Mouse (Mus musculus) gastrocnemius, adult 18-20 months (tissue): ENCODE measurements around the gene Adgrb2. TPM values are rescaled to one million over a fixed set of nuclear protein-coding genes. Genes with fewer than 3 reads are reported as not detected.

Experiments
- DNase-seq: peaks from one replicate; pipeline ENCODE4 v3.0.0; 2021; ENCODE audit warnings: low spot score
- total RNA-seq, 2 experiments: library from RNA; stranded (reverse); gene quantifications; 2 replicates each; pipeline ENCODE4 v1.2.3; 2021

Gene Adgrb2
- total RNA-seq, 2 experiments from 2014 or later = 0.21 to 2.5 TPM

GRCm38 (mm10) chr4:129985671-129986441, 1.2 kb downstream of the Adgrb2 start:
- no peak for DNase-seq

GRCm38 (mm10) chr4:129987825-129988504, 3.3 kb downstream of the Adgrb2 start:
- DNase-seq = no peak

GRCm38 (mm10) chr4:129989925-129990324, 5.3 kb downstream of the Adgrb2 start:
- DNase-seq = no peak

GRCm38 (mm10) chr4:129992720-129993119, 8.1 kb downstream of the Adgrb2 start:
- DNase-seq = no peak

- DNase-seq = no peak
Measured at GRCm38 (mm10) chr4:129993213-129993612, 8.5 kb downstream of the Adgrb2 start.

- DNase-seq = no peak
Measured at GRCm38 (mm10) chr4:129993944-129994695, 9.4 kb downstream of the Adgrb2 start.

- no peak for DNase-seq
Measured at GRCm38 (mm10) chr4:129994728-129995127, 10.1 kb downstream of the Adgrb2 start.

GRCm38 (mm10) chr4:129995255-129995654, 10.6 kb downstream of the Adgrb2 start:
- no peak for DNase-seq

GRCm38 (mm10) chr4:129996015-129996414, 11.3 kb downstream of the Adgrb2 start:
- no peak for DNase-seq

GRCm38 (mm10) chr4:129998124-129998523, 13.5 kb downstream of the Adgrb2 start:
- DNase-seq = no peak

- DNase-seq = no peak
Measured at GRCm38 (mm10) chr4:130001710-130002109, 17.0 kb downstream of the Adgrb2 start.

- no peak for DNase-seq
Measured at GRCm38 (mm10) chr4:130002157-130002556, 17.5 kb downstream of the Adgrb2 start.

GRCm38 (mm10) chr4:130005593-130005992, 20.9 kb downstream of the Adgrb2 start:
- DNase-seq = no peak

- DNase-seq = no peak
Measured at GRCm38 (mm10) chr4:130006533-130006932, 21.9 kb downstream of the Adgrb2 start.

- DNase-seq = no peak
Measured at GRCm38 (mm10) chr4:130009043-130009442, 24.4 kb downstream of the Adgrb2 start.

- DNase-seq = no peak
Measured at GRCm38 (mm10) chr4:130010723-130011122, 26.1 kb downstream of the Adgrb2 start.

- DNase-seq = no peak
Measured at GRCm38 (mm10) chr4:130012234-130012633, 27.6 kb downstream of the Adgrb2 start.

GRCm38 (mm10) chr4:130013111-130013510, 28.4 kb downstream of the Adgrb2 start:
- no peak for DNase-seq

- no peak for DNase-seq
Measured at GRCm38 (mm10) chr4:130016010-130016409, 31.3 kb downstream of the Adgrb2 start.

- no peak for DNase-seq
Measured at GRCm38 (mm10) chr4:130017036-130017674, 32.5 kb downstream of the Adgrb2 start.

- DNase-seq = no peak
Measured at GRCm38 (mm10) chr4:130022952-130023351, 38.3 kb downstream of the Adgrb2 start.
